Mouse (Mus musculus) heart, embryonic 13.5 days (tissue): ENCODE data around the gene Prtn3. TPM values are rescaled to one million over a fixed set of nuclear protein-coding genes. Genes with fewer than 3 reads are reported as not detected.
"Not testable (repeated sequence)": the region's sequence is repeated elsewhere in the genome, so short reads cannot be mapped to it uniquely, and the experiment has no call there.

Experiments
- ATAC-seq: fragments of 200-750 bp; cut with Nextera tagmentation; 2 replicates; pipeline ENCODE4 v1.8.0; 2017; ENCODE audit warnings: moderate TSS enrichment; ENCODE audit not compliant: insufficient number of reproducible peaks, low FRiP score, low TSS enrichment; ENCODE audit errors: extremely low read depth
- H3K27ac ChIP-seq: fragments of 300-500 bp; sonication (generic); replicated peaks from 2 replicates; pipeline ENCODE4 v1.5.1; 2015; ENCODE audit warnings: moderate library complexity, mild to moderate bottlenecking, inconsistent platforms
- H3K27me3 ChIP-seq: fragments of 300-500 bp; sonication (generic); replicated peaks from 2 replicates; pipeline ENCODE4 v1.6.1; 2015; ENCODE audit warnings: mild to moderate bottlenecking, inconsistent platforms
- H3K36me3 ChIP-seq: fragments of 300-500 bp; sonication (generic); 2 replicates; pipeline ENCODE4 v1.6.1; 2015; ENCODE audit warnings: mild to moderate bottlenecking, inconsistent platforms
- H3K4me1 ChIP-seq: fragments of 300-500 bp; sonication (generic); 2 replicates; pipeline ENCODE4 v1.6.1; 2015; ENCODE audit warnings: inconsistent platforms
- H3K4me2 ChIP-seq: fragments of 300-500 bp; sonication (generic); 2 replicates; pipeline ENCODE4 v1.6.1; 2015; ENCODE audit warnings: inconsistent platforms, mild to moderate bottlenecking, moderate library complexity
- H3K4me3 ChIP-seq: fragments of 300-500 bp; sonication (generic); 2 replicates; pipeline ENCODE4 v1.5.1; 2015; ENCODE audit warnings: moderate library complexity, mild to moderate bottlenecking, inconsistent platforms
- H3K9ac ChIP-seq: fragments of 300-500 bp; sonication (generic); 2 replicates; pipeline ENCODE4 v1.6.1; 2015; ENCODE audit warnings: inconsistent platforms, mild to moderate bottlenecking, moderate library complexity
- H3K9me3 ChIP-seq: fragments of 300-500 bp; sonication (generic); 2 replicates; pipeline ENCODE4 v1.6.1; 2016; ENCODE audit warnings: inconsistent platforms
- WGBS: fragments of 180-500 bp; shearing (Covaris S2); methylation state at CpG from one replicate; pipeline ENCODE4 v1.1.7; 2015; ENCODE audit warnings: mixed read lengths; 5-methylcytosine and 5-hydroxymethylcytosine counted together
- polyA plus RNA-seq: library from polyadenylated mRNA; unstranded; fragments of >200 nt; fragmentation: Nextera tagmentation; extraction: Ambion mirVana; gene quantifications from 2 replicates; pipeline ENCODE4 v1.2.1, GENCODE M21; 2015

Prtn3 gene
- polyA plus RNA-seq, 1 experiment from 2014 or later: 2.5 TPM

- no peak overlapping the region for H3K4me3 ChIP-seq
- no peak for ATAC-seq
- H3K4me1 ChIP-seq: peaks cover 44% of the 10 kb centered on the region
- no peaks in the 10 kb centered on the region for H3K9me3 ChIP-seq
- no peak overlapping the region for H3K27ac ChIP-seq
- H3K27me3 ChIP-seq: peaks cover 40% of the 10 kb centered on the region
- H3K4me2 ChIP-seq: no peak overlapping the region
- H3K9ac ChIP-seq: 0 out of 2 replicates have a peak overlapping the region, but pooled peaks have one; percentile 11
- 19% methylated on average over 9 of the region's 9 CpGs for WGBS
- H3K36me3 ChIP-seq: no peaks in the 10 kb centered on the region
Observed at GRCm38 (mm10) chr10:79880721-79881120, 6.4 kb downstream of the Prtn3 start.

GRCm38 (mm10) chr10:79881981-79882380 is 7.7 kb downstream of the Prtn3 start:
- H3K4me1 ChIP-seq: peaks cover 43% of the 10 kb centered on the region
- peak overlapping the region; percentile 34 for H3K4me3 ChIP-seq
- peak overlapping the region; percentile 74 for H3K9ac ChIP-seq
- no peak for ATAC-seq
- H3K36me3 ChIP-seq: no peaks in the 10 kb centered on the region
- no peaks in the 10 kb centered on the region for H3K9me3 ChIP-seq
- H3K4me2 ChIP-seq: peak overlapping the region; percentile 62
- H3K27me3 ChIP-seq: peaks cover 46% of the 10 kb centered on the region
- 6% methylated on average over 22 of the region's 22 CpGs for WGBS
- H3K27ac ChIP-seq: no peak overlapping the region

GRCm38 (mm10) chr10:79883297-79884084 is 9.2 kb downstream of the Prtn3 start:
- no peak overlapping the region for H3K27ac ChIP-seq
- ATAC-seq: no peak

GRCm38 (mm10) chr10:79884446-79884845 is 10.2 kb downstream of the Prtn3 start:
- H3K4me3 ChIP-seq: no peak overlapping the region
- peaks cover 37% of the 10 kb centered on the region for H3K4me1 ChIP-seq
- H3K27me3 ChIP-seq: peaks cover 47% of the 10 kb centered on the region
- ATAC-seq: no peak
- H3K27ac ChIP-seq: no peak overlapping the region
- no peaks in the 10 kb centered on the region for H3K9me3 ChIP-seq
- H3K36me3 ChIP-seq: no peaks in the 10 kb centered on the region
- WGBS: 52% methylated on average over 4 of the region's 4 CpGs
- H3K4me2 ChIP-seq: no peak overlapping the region
- no peak overlapping the region for H3K9ac ChIP-seq

More at GRCm38 (mm10) chr10:79883297-79884084, 9.2 kb downstream of the Prtn3 start:
- Histone ChIP-seq H3K9me3 (no peaks in the 10 kb centered on the region), H3K4me3 (0 out of 2 replicates have a peak overlapping the region, but pooled peaks have one; percentile 6), H3K9ac (peak overlapping the region; percentile 57; the same call in 1 of the 2 replicates), H3K4me1 (peaks cover 40% of the 10 kb centered on the region), H3K36me3 (no peaks in the 10 kb centered on the region), H3K27me3 (peaks cover 47% of the 10 kb centered on the region), H3K4me2 (peak overlapping the region; percentile 16; the same call in 1 of the 2 replicates)
- 14% methylated on average over 22 of the region's 22 CpGs for WGBS

GRCm38 (mm10) chr10:79884938-79885337 is 10.7 kb downstream of the Prtn3 start:
- not testable (repeated sequence) for ATAC-seq, H3K9me3 ChIP-seq, H3K4me3 ChIP-seq, H3K9ac ChIP-seq, H3K27ac ChIP-seq, H3K36me3 ChIP-seq, H3K4me2 ChIP-seq
- 68% methylated on average over 3 of the region's 3 CpGs for WGBS
- H3K27me3 ChIP-seq: peaks cover 46% of the 10 kb centered on the region
- peaks cover 32% of the 10 kb centered on the region for H3K4me1 ChIP-seq

GRCm38 (mm10) chr10:79886054-79886453 is 11.8 kb downstream of the Prtn3 start, which contains the start of gene Elane:
Gene Elane (plus strand): TSS chr10:79886247.
- H3K4me2 ChIP-seq: no peak within 1 kb of the TSS
- no peak within 1 kb of the TSS for H3K9ac ChIP-seq
- no peak within 1 kb of the TSS for H3K4me3 ChIP-seq
- peaks cover 37% of the 10 kb centered on the region for H3K27me3 ChIP-seq
- 75% methylated on average over 6 of the region's 6 CpGs for WGBS
- H3K9me3 ChIP-seq: no peaks in the 10 kb centered on the region
- H3K36me3 ChIP-seq: no peaks in the 10 kb centered on the region
- no peak for ATAC-seq
- H3K4me1 ChIP-seq: peaks cover 23% of the 10 kb centered on the region
- no peak within 1 kb of the TSS for H3K27ac ChIP-seq

- Histone ChIP-seq H3K4me1 (peaks cover 20% of the 10 kb centered on the region), H3K4me3 (no peak overlapping the region), H3K4me2 (no peak overlapping the region), H3K9ac (no peak overlapping the region), H3K36me3 (no peaks in the 10 kb centered on the region), H3K27me3 (peaks cover 38% of the 10 kb centered on the region), H3K9me3 (no peaks in the 10 kb centered on the region), H3K27ac (no peak overlapping the region)
- ATAC-seq: no peak
- 62% methylated on average over 8 of the region's 8 CpGs for WGBS
Observed at GRCm38 (mm10) chr10:79886611-79887010, 12.3 kb downstream of the Prtn3 start.

GRCm38 (mm10) chr10:79889386-79889785 is 15.1 kb downstream of the Prtn3 start:
- WGBS: 78% methylated on average over 2 of the region's 2 CpGs
- no peak overlapping the region for H3K9ac ChIP-seq
- H3K4me1 ChIP-seq: peaks cover 10% of the 10 kb centered on the region
- no peak for ATAC-seq
- no peaks in the 10 kb centered on the region for H3K9me3 ChIP-seq
- H3K4me3 ChIP-seq: no peak overlapping the region
- H3K27ac ChIP-seq: no peak overlapping the region
- peaks cover 4% of the 10 kb centered on the region; the same call in 1 of the 2 replicates for H3K36me3 ChIP-seq
- H3K27me3 ChIP-seq: peaks cover 19% of the 10 kb centered on the region
- no peak overlapping the region for H3K4me2 ChIP-seq

- H3K27me3 ChIP-seq: peaks cover 19% of the 10 kb centered on the region
- no peak for ATAC-seq
- no peak within 1 kb of the TSS for H3K27ac ChIP-seq
- no peaks in the 10 kb centered on the region for H3K9me3 ChIP-seq
- peaks cover 15% of the 10 kb centered on the region for H3K36me3 ChIP-seq
- H3K4me2 ChIP-seq: no peak within 1 kb of the TSS
- H3K9ac ChIP-seq: no peak within 1 kb of the TSS
- no peak within 1 kb of the TSS for H3K4me3 ChIP-seq
- H3K4me1 ChIP-seq: peaks cover 7% of the 10 kb centered on the region; the same call in 1 of the 2 replicates
- WGBS: 39% methylated on average over 5 of the region's 5 CpGs
Observed at GRCm38 (mm10) chr10:79890670-79891069, 16.4 kb downstream of the Prtn3 start, which contains the start of gene Cfd. Gene Cfd (plus strand): TSS chr10:79890853.

GRCm38 (mm10) chr10:79892451-79893118 is 18.3 kb downstream of the Prtn3 start:
- ATAC-seq: not testable (repeated sequence)

GRCm38 (mm10) chr10:79896306-79896705 is 22.0 kb downstream of the Prtn3 start:
- no peaks in the 10 kb centered on the region for H3K9me3 ChIP-seq
- no peak overlapping the region for H3K9ac ChIP-seq
- H3K4me3 ChIP-seq: no peak overlapping the region
- H3K4me1 ChIP-seq: peaks cover 7% of the 10 kb centered on the region; the same call in 1 of the 2 replicates
- no peak for ATAC-seq
- WGBS: 88% methylated on average over 16 of the region's 16 CpGs
- H3K27me3 ChIP-seq: peaks cover 3% of the 10 kb centered on the region; the same call in 1 of the 2 replicates
- H3K4me2 ChIP-seq: no peak overlapping the region
- no peak overlapping the region for H3K27ac ChIP-seq
- peaks cover 69% of the 10 kb centered on the region for H3K36me3 ChIP-seq

More at GRCm38 (mm10) chr10:79892451-79893118, 18.3 kb downstream of the Prtn3 start:
- WGBS: 41% methylated on average over 22 of the region's 22 CpGs
- H3K9me3 ChIP-seq, H3K4me2 ChIP-seq, H3K4me3 ChIP-seq, H3K27ac ChIP-seq, H3K4me1 ChIP-seq: not testable (repeated sequence)
- H3K27me3 ChIP-seq: peaks cover 12% of the 10 kb centered on the region
- peaks cover 34% of the 10 kb centered on the region for H3K36me3 ChIP-seq
- H3K9ac ChIP-seq: 0 out of 2 replicates have a peak overlapping the region, but pooled peaks have one; percentile 5
